Mouse (Mus musculus) cerebellum, adult 11 months (tissue): ENCODE measurements around the gene Aox2.
A peak's percentile ranks its signal among the peaks of the same experiment; 100 is the strongest.

Source experiments
- DNase-seq: peaks from one replicate; pipeline ENCODE4 v3.0.0; 2022

The Aox2 gene

DNA sequence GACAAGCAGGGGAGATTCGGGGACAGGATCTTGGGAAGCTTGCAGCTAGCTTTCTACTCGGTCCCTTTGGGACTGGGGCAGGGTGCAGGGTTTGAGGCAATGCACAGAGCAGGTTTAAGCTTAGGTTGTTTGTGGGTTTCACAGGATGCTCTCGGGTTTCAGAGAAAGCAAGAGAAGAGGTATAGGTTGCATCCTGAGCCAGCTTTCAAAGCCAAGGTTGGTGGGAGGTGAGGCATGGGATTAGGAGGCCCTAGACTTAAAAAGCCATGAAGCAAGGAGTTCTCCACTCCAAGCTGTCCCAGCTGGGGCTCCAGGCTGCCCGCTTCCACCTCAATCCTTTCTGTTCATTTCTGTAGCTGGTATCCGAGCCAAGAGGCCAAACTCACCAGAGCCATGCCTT is at the start of gene Aox2:
Gene Aox2 (plus strand): TSS at position 301 of the 400 bp plus-strand sequence.
- DNase-seq: no peak

DNA sequence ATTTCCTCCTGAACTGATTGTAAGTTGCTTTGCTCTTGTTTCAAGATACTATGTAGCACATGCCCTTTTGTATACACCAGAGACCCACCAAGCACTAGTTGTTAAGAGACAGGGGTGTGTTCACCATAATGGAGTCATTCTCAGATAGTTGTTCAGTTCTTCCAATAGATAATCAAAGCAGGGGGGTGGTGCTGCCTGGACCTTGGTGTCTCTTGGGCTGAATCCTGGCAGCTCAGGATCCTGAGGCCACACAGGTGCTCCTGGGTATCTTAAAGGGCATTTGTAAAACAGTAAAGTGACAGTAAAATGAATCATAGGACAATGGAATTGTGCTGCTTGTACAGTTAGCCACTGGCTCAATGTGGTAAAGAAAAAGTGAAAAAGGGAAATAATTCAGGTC is 49.2 kb upstream of the Aox2 start:
- DNase-seq: no peak

DNA sequence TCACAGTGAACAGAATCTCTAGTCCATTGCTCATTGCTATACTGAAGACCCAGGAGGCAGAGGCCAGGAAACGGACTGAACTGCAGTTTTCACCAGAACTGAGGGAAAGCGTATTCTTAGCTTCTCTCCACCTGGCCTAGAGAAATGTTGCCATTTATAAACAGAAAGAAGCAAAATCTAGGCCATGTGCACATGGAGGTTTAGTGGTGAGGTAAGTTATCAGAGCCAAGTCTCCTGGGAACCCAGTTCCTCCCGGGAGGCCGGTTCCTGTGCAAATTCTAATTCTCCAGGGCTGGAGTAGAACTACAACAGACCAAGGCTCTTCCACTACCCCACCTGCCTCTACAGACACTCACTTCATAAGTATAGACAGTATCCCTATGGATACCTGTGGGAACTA is 48.4 kb upstream of the Aox2 start:
- no peak for DNase-seq

DNA sequence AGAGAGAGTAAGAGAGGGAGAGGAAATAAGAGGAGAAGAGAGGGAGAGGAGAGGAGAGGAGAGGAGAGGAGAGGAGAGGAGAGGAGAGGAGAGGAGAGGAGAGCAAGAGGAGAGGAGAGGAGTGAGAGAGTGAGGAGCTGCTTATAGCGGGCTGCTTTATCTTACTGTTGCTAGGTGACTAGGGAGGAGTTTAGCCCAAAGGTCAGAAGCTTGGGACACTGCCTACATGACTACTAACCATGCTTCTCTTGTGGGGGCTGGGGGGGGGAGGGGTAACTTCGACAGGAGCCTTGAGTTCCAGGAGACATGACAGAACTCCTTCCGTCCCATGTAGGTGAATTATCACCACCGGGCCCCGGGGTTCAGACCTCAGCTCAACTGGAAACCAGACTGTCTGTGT is 47.6 kb upstream of the Aox2 start:
- DNase-seq: no peak

DNA sequence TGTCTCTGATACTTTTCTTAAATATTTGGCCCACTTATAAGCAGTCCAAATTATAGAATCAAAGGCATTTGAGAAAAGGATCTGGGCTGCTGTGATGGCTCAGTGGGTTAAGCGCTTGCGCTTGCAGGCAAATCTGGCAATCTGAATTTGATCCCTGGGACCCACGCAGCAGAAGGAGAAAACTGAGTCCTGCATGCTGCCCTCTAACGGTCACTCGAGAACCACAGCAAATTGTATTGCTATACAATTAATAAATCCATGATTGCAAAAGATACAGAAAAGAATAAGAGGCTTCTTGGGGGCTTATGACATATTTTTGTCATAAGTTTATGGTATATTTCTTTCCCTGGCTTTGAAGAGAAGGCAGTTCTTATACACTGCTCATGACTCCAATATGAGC is 42.7 kb upstream of the Aox2 start:
- no peak for DNase-seq

DNA sequence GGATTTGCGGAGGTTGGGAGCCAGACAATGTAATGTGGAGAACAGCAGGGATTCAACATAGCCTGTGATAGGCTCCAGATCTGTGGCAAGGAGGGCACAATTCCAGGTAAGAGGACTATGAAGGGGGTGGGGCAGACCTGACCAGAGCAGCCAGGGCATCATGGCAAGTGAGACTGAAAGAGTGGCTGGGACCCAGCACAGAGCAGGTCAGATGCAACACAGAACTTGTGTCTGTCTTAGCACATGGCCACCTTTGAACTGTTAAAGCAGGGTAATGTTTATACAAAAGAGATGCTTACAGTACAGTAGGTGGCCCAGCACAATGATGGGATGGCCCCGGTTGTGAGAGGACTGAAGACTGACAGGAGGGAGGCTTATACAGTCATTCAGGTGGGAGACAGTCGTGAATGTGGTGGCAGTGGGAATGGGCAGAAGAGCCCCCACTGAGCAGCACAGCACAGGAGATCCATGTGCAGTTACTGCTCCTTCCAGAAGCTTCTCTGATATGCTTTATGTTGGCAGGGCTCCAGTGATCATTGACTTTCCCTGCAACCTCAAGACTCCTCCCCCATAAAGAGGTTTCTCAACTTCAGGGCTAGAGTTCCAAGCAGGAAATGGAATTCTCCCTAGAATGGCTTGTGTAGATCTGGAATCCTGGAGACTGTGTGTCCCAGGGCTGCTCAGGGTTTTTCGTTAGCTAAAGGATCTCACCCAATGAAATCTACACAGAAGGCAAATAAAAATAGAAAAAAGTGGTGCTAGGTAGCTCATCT is 40.4 kb upstream of the Aox2 start:
- DNase-seq: no peak

DNA sequence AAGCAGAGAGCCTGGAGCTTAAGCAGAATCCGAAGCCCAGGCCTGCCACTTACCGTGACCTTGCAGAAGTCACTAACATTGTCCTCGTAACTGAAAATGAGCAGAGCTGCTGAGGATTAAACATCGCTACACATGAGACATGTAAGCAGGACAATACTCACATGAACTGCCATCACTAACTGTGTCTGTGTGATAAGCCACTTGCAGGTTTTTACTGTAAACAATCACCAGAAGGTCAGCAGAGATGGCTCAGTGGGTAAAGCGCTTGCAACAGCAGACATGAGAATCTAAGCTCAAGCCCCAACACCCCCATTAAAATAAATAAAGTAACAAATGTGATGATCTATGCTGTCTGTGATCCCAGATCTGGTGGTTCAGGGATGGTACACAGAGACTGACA is 39.7 kb upstream of the Aox2 start:
- no peak for DNase-seq

DNA sequence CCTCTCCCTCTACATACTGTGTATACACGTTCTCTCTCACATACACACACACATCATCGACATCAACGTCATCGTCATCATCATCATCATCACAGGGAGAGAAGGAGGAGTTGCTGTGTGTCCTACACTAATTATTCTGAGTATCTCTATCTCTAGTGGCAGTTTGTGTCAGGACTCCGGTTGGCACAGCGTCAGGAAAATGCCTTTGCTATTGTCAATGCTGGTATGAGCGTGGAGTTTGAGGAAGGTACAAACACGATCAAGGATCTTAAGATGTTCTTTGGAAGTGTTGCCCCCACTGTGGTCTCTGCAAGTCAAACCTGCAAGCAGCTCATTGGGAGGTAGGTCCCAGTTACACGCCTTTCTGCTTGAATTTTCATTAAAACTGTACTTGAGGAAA is 39.2 kb upstream of the Aox2 start:
- DNase-seq: no peak

DNA sequence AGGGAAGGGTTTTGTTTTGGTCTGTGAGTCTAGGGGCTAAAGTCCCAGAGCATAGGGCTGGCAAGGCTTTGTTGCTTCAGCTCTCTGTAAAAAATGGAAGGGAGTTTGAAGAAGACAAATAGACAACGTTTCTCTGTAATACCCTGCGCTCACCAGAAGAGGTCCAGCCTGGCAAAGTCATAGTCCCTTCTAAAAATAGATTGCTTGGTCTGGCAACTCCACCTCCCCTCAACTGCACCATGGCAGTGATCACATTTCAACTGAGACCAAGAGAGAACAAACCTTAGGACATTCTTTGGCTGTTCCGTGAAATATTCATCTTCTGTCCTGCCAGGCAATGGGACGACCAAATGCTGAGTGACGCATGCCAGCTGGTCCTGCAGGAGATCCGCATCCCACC is 37.8 kb upstream of the Aox2 start:
- DNase-seq: no peak

DNA sequence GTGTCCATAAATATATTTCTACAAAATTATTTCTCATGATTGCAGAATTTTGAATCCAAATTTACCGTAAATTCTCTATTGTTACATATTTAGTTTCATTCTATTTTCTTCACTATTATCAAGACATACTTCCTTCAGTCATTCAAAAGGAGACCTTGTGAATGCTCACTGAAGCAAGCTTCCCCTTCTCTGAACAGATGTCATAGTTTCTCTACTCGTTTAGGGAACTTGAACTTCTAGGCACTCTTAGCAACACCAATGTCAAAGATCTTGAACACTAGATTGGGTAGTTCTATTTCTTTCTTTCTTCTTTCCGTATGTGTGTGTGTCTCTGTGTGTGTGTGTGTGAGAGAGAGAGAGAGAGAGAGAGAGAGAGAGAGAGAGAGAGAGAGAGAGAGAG is 33.6 kb upstream of the Aox2 start:
- no peak for DNase-seq

DNA sequence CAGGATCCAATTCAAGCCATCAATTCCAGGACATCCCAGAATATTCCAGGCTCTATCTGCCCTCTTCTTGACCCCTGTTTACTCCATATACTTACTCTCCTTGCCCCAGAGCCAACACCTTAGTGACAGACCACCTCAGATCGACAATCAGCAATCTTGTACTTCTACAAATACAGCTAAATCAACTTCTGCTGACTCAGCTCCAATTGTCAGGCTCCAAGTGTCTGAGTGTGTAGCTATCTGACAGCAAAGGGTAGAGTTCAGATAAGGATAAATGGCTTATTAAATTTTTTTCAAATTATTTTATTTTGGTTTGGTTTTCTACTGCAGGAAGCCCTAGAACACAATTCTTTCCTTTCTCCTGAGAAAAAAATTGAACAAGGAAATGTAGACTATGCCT is 29.6 kb upstream of the Aox2 start:
- no peak for DNase-seq

DNA sequence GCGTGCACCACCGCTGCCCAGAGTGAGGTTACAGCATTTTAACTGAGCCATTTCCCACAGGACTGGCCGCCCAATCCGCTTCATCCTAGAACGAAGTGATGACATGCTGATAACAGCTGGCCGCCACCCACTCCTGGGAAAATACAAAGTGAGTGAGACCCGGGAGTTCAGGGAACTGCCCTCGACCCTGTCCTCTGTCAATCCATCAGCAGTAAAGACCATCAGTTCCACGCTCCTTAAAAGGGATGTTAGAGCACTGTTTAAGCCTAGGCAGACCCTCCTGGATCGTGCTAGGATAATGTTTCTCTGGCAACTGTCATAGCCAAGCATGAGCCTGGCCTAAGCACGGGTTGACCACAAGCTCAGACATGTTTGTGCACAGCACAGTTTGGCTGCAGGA is 24.7 kb upstream of the Aox2 start:
- no peak for DNase-seq

DNA sequence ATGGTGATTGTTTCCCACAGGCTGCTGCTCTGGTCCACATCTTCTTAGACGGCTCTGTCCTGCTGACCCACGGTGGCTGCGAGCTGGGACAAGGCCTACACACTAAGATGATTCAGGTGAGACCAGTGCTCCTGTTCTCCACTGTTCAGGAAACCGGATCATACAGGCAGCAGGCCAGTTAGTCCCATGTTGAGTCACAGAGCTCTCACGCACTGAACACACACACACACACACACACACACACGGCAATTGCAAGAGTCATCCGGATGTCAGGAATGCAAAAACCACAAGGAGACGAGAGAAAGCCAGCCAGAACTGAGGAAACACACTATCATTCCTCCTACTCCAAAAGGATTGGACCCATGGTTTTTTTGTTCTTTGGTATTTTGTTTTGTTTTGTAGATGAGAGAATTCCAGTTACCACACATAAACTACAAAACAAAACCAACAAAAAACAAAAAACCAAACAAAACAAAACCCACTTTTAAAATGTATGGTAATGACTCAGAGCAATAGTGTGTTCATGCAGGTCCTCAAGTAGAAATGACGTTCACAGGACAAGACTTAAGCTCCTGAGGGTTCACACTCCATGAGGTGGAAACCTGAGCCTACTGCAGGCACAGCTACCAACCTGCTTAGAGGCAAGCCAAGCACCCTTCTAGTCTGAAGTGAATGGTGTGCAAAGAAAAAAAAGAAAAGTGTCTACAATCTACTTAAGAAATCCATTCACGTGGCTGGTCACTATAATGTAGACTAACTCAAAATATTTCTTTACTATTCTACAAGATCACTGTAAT is 20.7 kb upstream of the Aox2 start:
- DNase-seq: no peak

DNA sequence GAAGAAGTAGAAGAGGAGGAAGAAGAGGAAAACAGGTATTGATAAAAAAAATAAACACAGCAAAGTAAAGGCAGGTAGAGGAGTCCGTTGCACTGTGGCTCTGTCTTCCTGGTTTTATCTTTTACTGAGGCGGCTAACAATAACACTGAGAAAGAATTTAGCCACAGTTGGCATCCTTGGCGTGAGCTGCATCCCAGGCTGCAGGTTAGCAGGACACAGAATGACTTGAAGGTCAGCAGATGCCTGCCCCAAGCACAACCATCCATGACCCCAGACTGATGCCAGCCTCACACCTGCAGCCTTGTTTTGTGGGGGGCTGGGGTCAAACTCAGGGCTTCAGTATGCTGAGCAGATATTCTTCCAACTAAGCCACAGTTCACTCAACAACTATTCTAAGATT is 17.8 kb upstream of the Aox2 start:
- DNase-seq: no peak

DNA sequence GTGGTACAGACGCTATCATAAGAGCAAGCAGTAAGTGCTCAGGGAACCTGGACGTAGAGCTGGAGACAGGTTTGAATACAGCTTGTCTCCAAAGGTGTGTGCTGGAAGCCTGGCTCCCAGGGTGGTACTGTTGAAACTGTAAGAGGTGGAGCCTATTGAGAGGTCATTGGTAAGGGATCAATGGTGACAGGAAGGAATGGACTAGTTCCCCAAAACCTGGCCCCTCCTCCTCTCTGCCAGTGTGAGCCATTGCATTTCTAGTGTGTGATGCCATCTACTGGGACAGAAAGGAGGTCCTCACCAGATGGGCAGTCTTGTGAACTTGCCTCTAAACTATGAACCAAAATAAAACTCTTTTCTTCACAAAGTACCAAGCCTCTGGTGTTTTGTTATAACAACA is 9.9 kb upstream of the Aox2 start:
- no peak for DNase-seq

DNA sequence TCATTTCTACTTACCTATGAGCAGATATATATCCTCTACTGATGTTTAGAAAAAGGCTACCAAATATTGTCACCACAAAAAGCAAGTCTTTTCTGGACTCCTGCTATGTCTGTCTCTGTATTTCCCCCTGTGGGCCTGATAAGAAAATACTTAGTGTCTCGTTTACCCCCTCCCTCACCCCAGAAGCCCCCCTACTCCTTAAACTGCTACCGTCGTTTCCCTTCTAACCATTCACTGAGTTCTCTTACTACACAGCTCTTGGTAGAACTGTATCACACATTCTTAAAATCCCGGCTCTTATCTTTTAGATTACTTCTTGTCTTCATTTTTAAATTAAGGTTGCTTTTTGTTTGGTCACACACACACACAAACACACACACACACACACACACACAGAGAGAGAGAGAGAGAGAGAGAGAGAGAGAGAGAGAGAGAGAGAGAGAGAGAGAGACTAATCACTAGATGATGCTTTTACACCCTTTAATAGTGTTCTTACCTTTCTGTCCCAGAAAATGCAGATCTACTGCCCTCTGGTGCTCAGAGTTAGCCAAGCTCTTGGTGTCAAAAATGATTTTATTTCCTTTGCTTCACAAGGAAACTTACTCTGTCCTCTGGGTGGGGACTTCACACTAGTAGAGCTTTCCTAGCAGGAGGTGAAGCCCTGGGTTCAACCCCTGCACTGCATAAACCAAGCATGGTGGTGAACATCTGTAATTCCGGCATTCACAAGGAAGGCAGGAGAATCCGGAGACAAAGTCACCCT is 7.1 kb upstream of the Aox2 start:
- DNase-seq: peak; percentile 8

DNA sequence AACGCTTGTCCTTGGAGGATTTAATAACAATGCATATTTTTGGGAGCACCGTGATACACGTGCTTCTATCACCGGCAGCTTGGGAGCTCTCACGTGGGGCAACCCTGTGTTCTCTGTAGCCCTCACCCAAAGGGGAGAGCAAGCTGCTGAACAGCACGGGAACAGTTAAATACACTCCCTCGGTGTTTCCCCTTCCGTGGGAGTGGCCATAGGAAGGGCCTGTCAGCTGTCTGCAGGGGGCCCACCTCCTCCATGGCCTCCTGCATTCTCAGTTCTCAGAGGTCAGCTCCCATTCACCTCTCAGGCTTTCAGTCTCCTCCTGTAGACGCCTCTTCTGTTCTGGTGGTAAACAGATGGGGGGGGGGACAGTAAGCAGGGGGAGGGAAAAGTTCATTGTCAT is 2.2 kb upstream of the Aox2 start:
- DNase-seq: no peak

DNA sequence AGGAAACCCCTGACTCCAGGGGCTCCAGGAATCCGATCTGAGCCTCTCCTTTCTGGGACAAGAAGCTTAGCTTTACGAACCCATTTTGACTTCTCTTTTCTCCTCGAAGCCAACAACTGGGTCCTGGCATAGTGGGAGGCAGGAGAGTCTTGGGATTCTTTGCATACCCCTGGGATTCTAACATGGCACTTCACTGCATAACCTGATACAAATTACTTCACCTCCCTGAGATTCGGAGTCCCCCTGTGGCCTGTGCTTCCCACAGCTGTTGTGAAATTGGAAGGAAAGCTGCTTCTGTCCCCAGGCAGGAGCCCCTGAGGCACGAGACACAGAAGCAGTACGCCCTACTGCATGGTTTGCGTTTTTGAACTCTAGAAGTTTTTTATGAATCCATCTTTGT is 387 bp downstream of the Aox2 start:
- no peak for DNase-seq

DNA sequence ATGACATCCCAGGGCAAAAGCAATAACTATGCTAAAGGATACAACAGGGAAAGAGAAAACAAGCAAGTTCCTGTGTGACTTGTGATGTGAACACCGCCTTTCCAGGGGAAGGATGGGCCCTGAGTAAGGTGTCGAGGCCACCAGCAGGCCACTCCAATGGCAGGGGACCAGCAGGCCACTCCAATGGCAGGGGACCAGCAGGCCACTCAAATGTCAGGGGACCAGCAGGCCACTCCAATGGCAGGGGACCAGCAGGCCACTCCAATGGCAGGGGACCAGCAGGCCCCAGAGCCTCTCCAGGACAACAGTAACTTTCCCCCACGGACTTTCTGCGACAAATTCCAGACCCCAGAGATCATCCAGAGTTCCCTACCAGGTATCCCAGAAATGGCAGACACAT is 2.3 kb downstream of the Aox2 start:
- DNase-seq: no peak

DNA sequence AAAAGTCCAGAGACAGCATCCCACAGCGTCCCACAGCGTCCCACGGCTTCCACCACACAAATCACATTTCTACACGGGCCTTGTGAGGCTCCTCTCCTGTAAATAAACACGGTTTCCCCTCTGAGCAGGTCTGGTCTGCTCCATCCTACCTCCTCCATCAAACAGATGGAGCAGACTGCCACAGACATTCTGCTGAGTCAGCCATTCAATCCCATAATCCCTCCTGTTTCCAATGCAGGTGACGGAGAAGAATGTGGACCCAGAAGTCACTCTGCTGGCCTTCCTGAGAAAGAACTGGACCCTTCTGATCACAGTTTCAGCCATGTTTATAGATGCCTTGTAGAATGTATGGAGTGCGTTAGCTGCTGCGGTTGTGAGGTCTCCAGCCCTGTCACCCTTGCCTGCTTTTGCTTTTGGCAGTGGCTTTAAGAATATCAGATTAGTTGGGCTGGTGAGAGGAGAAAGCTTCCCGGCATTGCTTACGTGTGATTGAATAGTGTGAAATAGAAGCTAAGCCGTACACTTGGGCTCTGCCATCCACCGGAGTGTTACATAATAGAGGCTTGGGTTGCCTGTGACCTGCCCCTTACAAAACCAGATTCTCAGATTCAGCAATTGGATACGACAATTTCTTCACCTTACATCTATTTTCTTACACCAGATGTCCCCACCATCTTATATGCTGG is 3.0 kb downstream of the Aox2 start:
- DNase-seq: no peak

DNA sequence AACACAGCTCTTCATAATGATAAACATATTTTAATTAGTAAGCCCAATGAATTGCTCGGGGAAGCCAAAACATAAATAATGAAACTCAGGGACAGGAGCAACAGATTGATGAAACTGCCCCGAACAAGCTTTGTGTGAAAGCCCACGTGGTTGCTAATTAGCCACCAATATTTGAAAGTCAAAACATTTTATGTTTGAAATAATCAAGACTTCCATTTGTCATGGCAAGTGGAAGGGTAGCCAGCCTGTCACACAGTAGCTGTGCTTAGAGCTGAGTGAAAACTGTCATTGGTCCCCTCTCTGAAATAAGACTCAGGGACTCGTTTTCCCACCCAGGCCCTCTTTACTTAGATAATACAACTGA is 3.5 kb downstream of the Aox2 start:
- no peak for DNase-seq

DNA sequence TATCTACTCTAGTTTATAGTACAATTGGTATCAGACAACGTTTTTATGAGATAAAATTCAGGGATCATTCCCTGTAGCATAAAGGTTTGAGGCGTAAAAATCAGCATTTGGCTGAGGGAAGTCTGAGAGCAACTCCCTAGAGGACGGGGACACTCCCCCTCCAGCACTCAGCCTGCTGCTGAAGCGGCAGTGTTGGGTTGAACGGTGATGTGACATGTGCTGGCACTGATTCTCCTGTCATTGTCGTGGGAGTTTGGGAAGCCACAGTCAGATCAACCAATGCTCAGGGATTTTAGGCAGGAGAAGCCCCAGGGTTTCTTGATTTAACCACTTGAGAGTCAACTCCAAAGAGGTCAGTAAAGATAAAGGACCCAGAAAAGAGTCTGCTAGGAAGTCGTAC is 6.4 kb downstream of the Aox2 start:
- no peak for DNase-seq

DNA sequence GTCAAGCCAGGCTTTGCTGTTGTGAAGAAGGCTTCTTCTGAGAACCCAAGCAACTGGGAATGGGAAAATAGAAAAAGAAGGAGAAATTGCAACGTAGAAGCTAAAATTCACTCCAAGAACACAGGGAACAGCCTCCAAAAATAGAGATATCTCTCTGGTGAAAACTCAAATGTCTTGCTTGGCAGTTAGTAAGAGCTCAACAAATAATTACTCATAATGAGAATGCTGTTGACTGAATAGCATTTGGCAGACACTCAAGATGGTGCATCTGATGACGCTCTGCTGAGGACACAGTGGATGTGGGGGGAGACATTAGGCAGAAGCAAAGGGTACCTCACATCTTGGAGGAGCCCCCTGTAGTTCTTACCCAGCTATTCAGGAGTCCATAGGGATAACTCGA is 10.0 kb downstream of the Aox2 start:
- DNase-seq: no peak
